Mouse (Mus musculus): ENCODE results near the gene Pcnx2. TPM values are rescaled to one million over a fixed set of nuclear protein-coding genes. Genes with fewer than 3 reads are reported as not detected.

Pcnx2 gene
- 0.08 and 0.39 TPM in 2 replicates for polyA plus RNA-seq (2012; rRNA removed)

GRCm38 (mm10) chr8:125897868-125898788 is at the start of gene Pcnx2:
Gene Pcnx2 (minus strand): TSS chr8:125898317.
- 6% methylated on average over 44 of the region's 44 CpGs for WGBS
- Histone ChIP-seq H3K4me3 (ENCODE audit: low read depth, low read length) (peak within 1 kb of the TSS; percentile 1; the same call in 1 of the 2 replicates), H3K27ac (ENCODE audit: insufficient read depth, low read depth, low read length) (no peak within 1 kb of the TSS), H3K27me3 (ENCODE audit: control insufficient read depth, insufficient read depth, low read length) (peaks cover 10% of the 10 kb centered on the region), H3K36me3 (ENCODE audit: control insufficient read depth, insufficient read depth, low read length) (no peaks in the 10 kb centered on the region), H3K4me1 (ENCODE audit: control insufficient read depth, insufficient read depth, insufficient read length, low read length) (peaks cover 3% of the 10 kb centered on the region; the same call in 1 of the 2 replicates)
- TF ChIP-seq CTCF (IDR thresholded peaks at IDR 0.05; ENCODE audit: extremely low read depth, insufficient read length, insufficient replicate concordance, low read depth, low read length), result no peak
- no peak for TF ChIP-seq POLR2A (IDR thresholded peaks at IDR 0.05; ENCODE audit: low read depth, low read length)

- 58% methylated on average over 4 of the region's 4 CpGs for WGBS
- peaks cover 6% of the 10 kb centered on the region; the same call in 1 of the 2 replicates for H3K4me1 ChIP-seq (ENCODE audit: control insufficient read depth, insufficient read depth, insufficient read length, low read length)
- no peaks in the 10 kb centered on the region for H3K27me3 ChIP-seq (ENCODE audit: control insufficient read depth, insufficient read depth, low read length)
- no peak overlapping the region for H3K4me3 ChIP-seq (ENCODE audit: low read depth, low read length)
- H3K27ac ChIP-seq (ENCODE audit: insufficient read depth, low read depth, low read length), result no peak overlapping the region
- TF ChIP-seq CTCF (IDR thresholded peaks at IDR 0.05; ENCODE audit: extremely low read depth, insufficient read length, insufficient replicate concordance, low read depth, low read length) (no peak), POLR2A (IDR thresholded peaks at IDR 0.05; ENCODE audit: low read depth, low read length) (no peak)
- peaks cover 53% of the 10 kb centered on the region for H3K36me3 ChIP-seq (ENCODE audit: control insufficient read depth, insufficient read depth, low read length)
Measured at GRCm38 (mm10) chr8:125944511-125944910, 46.4 kb upstream of the Pcnx2 start.

GRCm38 (mm10) chr8:125935649-125936048 is 37.5 kb upstream of the Pcnx2 start:
- no peak overlapping the region for H3K4me3 ChIP-seq (ENCODE audit: low read depth, low read length)
- no peaks in the 10 kb centered on the region; the same call in 1 of the 2 replicates for H3K4me1 ChIP-seq (ENCODE audit: control insufficient read depth, insufficient read depth, insufficient read length, low read length)
- TF ChIP-seq POLR2A (IDR thresholded peaks at IDR 0.05; ENCODE audit: low read depth, low read length), result no peak
- TF ChIP-seq CTCF (IDR thresholded peaks at IDR 0.05; ENCODE audit: extremely low read depth, insufficient read length, insufficient replicate concordance, low read depth, low read length), result peak; percentile 62; the same call in 1 of the 2 replicates

GRCm38 (mm10) chr8:125931822-125932221 is 33.7 kb upstream of the Pcnx2 start:
- Histone ChIP-seq H3K27me3 (ENCODE audit: control insufficient read depth, insufficient read depth, low read length) (no peaks in the 10 kb centered on the region), H3K36me3 (ENCODE audit: control insufficient read depth, insufficient read depth, low read length) (peaks cover 50% of the 10 kb centered on the region), H3K27ac (ENCODE audit: insufficient read depth, low read depth, low read length) (no peak overlapping the region), H3K4me1 (ENCODE audit: control insufficient read depth, insufficient read depth, insufficient read length, low read length) (no peaks in the 10 kb centered on the region; the same call in 1 of the 2 replicates), H3K4me3 (ENCODE audit: low read depth, low read length) (no peak overlapping the region)
- no peak for TF ChIP-seq CTCF (IDR thresholded peaks at IDR 0.05; ENCODE audit: extremely low read depth, insufficient read length, insufficient replicate concordance, low read depth, low read length)
- no peak for TF ChIP-seq POLR2A (IDR thresholded peaks at IDR 0.05; ENCODE audit: low read depth, low read length)
- 87% methylated on average over 6 of the region's 6 CpGs for WGBS

More at GRCm38 (mm10) chr8:125935649-125936048, 37.5 kb upstream of the Pcnx2 start:
- H3K36me3 ChIP-seq (ENCODE audit: control insufficient read depth, insufficient read depth, low read length), result peaks cover 59% of the 10 kb centered on the region
- 35% methylated on average over 9 of the region's 9 CpGs for WGBS
- H3K27ac ChIP-seq (ENCODE audit: insufficient read depth, low read depth, low read length), result no peak overlapping the region
- H3K27me3 ChIP-seq (ENCODE audit: control insufficient read depth, insufficient read depth, low read length), result no peaks in the 10 kb centered on the region

GRCm38 (mm10) chr8:125930276-125931046 is 32.3 kb upstream of the Pcnx2 start:
- Histone ChIP-seq H3K4me3 (ENCODE audit: low read depth, low read length) (no peak overlapping the region), H3K36me3 (ENCODE audit: control insufficient read depth, insufficient read depth, low read length) (peaks cover 48% of the 10 kb centered on the region), H3K27me3 (ENCODE audit: control insufficient read depth, insufficient read depth, low read length) (no peaks in the 10 kb centered on the region), H3K27ac (ENCODE audit: insufficient read depth, low read depth, low read length) (peak overlapping the region; percentile 74), H3K4me1 (ENCODE audit: control insufficient read depth, insufficient read depth, insufficient read length, low read length) (no peaks in the 10 kb centered on the region; the same call in 1 of the 2 replicates)
- TF ChIP-seq CTCF (IDR thresholded peaks at IDR 0.05; ENCODE audit: extremely low read depth, insufficient read length, insufficient replicate concordance, low read depth, low read length), result no peak
- TF ChIP-seq POLR2A (IDR thresholded peaks at IDR 0.05; ENCODE audit: low read depth, low read length), result no peak
- 29% methylated on average over 11 of the region's 11 CpGs for WGBS

- Histone ChIP-seq H3K27ac (ENCODE audit: insufficient read depth, low read depth, low read length) (no peak overlapping the region), H3K4me1 (ENCODE audit: control insufficient read depth, insufficient read depth, insufficient read length, low read length) (no peaks in the 10 kb centered on the region; the same call in 1 of the 2 replicates), H3K27me3 (ENCODE audit: control insufficient read depth, insufficient read depth, low read length) (no peaks in the 10 kb centered on the region), H3K36me3 (ENCODE audit: control insufficient read depth, insufficient read depth, low read length) (peaks cover 37% of the 10 kb centered on the region), H3K4me3 (ENCODE audit: low read depth, low read length) (no peak overlapping the region)
- 79% methylated on average over 4 of the region's 4 CpGs for WGBS
- TF ChIP-seq CTCF (IDR thresholded peaks at IDR 0.05; ENCODE audit: extremely low read depth, insufficient read length, insufficient replicate concordance, low read depth, low read length) (no peak), POLR2A (IDR thresholded peaks at IDR 0.05; ENCODE audit: low read depth, low read length) (no peak)
Measured at GRCm38 (mm10) chr8:125926636-125927035, 28.5 kb upstream of the Pcnx2 start.
